Mouse (Mus musculus) hindbrain, embryonic 13.5 days (tissue): ENCODE measurements around the gene Ahcy. TPM values are rescaled to one million over a fixed set of nuclear protein-coding genes. Genes with fewer than 3 reads are reported as not detected.

Experiments
- ATAC-seq: fragments of 200-750 bp; cut with Nextera tagmentation; 2 replicates; pipeline ENCODE4 v1.8.0; 2017; ENCODE audit warnings: moderate TSS enrichment; ENCODE audit not compliant: low FRiP score
- H3K27ac ChIP-seq: fragments of 300-500 bp; sonication (generic); 2 replicates; pipeline ENCODE4 v1.5.1; 2015; ENCODE audit warnings: inconsistent platforms, mild to moderate bottlenecking, moderate library complexity
- H3K27me3 ChIP-seq: fragments of 300-500 bp; sonication (generic); 2 replicates; pipeline ENCODE4 v1.6.1; 2015; ENCODE audit warnings: mild to moderate bottlenecking, inconsistent platforms
- H3K36me3 ChIP-seq: fragments of 300-500 bp; sonication (generic); 2 replicates; pipeline ENCODE4 v1.6.1; 2015; ENCODE audit warnings: mild to moderate bottlenecking, inconsistent platforms
- H3K4me1 ChIP-seq: fragments of 300-500 bp; sonication (generic); replicated peaks from 2 replicates; pipeline ENCODE4 v1.6.1; 2015; ENCODE audit warnings: inconsistent platforms
- H3K4me2 ChIP-seq: fragments of 300-500 bp; sonication (generic); 2 replicates; pipeline ENCODE4 v1.6.1; 2015; ENCODE audit warnings: inconsistent platforms, mild to moderate bottlenecking, moderate library complexity
- H3K4me3 ChIP-seq: fragments of 300-500 bp; sonication (generic); 2 replicates; pipeline ENCODE4 v1.5.1; 2015; ENCODE audit warnings: mild to moderate bottlenecking, inconsistent platforms
- H3K9ac ChIP-seq: fragments of 300-500 bp; sonication (generic); 2 replicates; pipeline ENCODE4 v1.6.1; 2015; ENCODE audit warnings: mild to moderate bottlenecking, inconsistent platforms
- H3K9me3 ChIP-seq: fragments of 300-500 bp; sonication (generic); 2 replicates; pipeline ENCODE4 v1.6.1; 2016; ENCODE audit warnings: inconsistent platforms
- WGBS: fragments of 180-500 bp; shearing (Covaris S2); methylation state at CpG from one replicate; pipeline ENCODE4 v1.1.7; 2015; 5-methylcytosine and 5-hydroxymethylcytosine counted together
- polyA plus RNA-seq: library from polyadenylated mRNA; unstranded; fragments of >200 nt; fragmentation: Nextera tagmentation; extraction: Ambion mirVana; gene quantifications from 2 replicates; pipeline ENCODE4 v1.2.1, GENCODE M21; 2015

The Ahcy gene
- polyA plus RNA-seq, 1 experiment from 2014 or later: 36.0 TPM

GRCm38 (mm10) chr2:155090909-155091742 is 16.8 kb upstream of the Ahcy start:
- no peak overlapping the region for H3K9ac ChIP-seq
- no peaks in the 10 kb centered on the region for H3K27me3 ChIP-seq
- H3K4me3 ChIP-seq: no peak overlapping the region
- no peaks in the 10 kb centered on the region for H3K36me3 ChIP-seq
- H3K4me2 ChIP-seq: no peak overlapping the region
- WGBS: 58% methylated on average over 13 of the region's 13 CpGs
- no peak overlapping the region for H3K27ac ChIP-seq
- H3K9me3 ChIP-seq: no peaks in the 10 kb centered on the region
- peaks cover 3% of the 10 kb centered on the region; the same call in 1 of the 2 replicates for H3K4me1 ChIP-seq
- ATAC-seq: no peak

GRCm38 (mm10) chr2:155088264-155088663 is 14.0 kb upstream of the Ahcy start:
- Histone ChIP-seq H3K36me3 (no peaks in the 10 kb centered on the region), H3K27ac (no peak overlapping the region), H3K9ac (no peak overlapping the region), H3K4me2 (no peak overlapping the region), H3K27me3 (no peaks in the 10 kb centered on the region), H3K4me3 (no peak overlapping the region), H3K4me1 (peaks cover 3% of the 10 kb centered on the region; the same call in 1 of the 2 replicates), H3K9me3 (no peaks in the 10 kb centered on the region)
- ATAC-seq: no peak
- 84% methylated on average over 6 of the region's 6 CpGs for WGBS

- no peak overlapping the region for H3K9ac ChIP-seq
- H3K4me2 ChIP-seq: no peak overlapping the region
- H3K4me3 ChIP-seq: no peak overlapping the region
- no peaks in the 10 kb centered on the region for H3K36me3 ChIP-seq
- peaks cover 3% of the 10 kb centered on the region; the same call in 1 of the 2 replicates for H3K4me1 ChIP-seq
- ATAC-seq: no peak
- no peaks in the 10 kb centered on the region for H3K9me3 ChIP-seq
- H3K27ac ChIP-seq: no peak overlapping the region
- H3K27me3 ChIP-seq: 0 out of 2 replicates have a peak, but pooled peaks cover 4% of the 10 kb centered on the region
- WGBS: 87% methylated on average over 5 of the region's 5 CpGs
These were observed 12.0 kb upstream of the Ahcy start for GRCm38 (mm10) chr2:155086328-155086727.

- no peak for ATAC-seq
- no peaks in the 10 kb centered on the region for H3K36me3 ChIP-seq
- H3K9ac ChIP-seq: no peak overlapping the region
- WGBS: 87% methylated on average over 5 of the region's 5 CpGs
- no peak overlapping the region for H3K27ac ChIP-seq
- H3K4me3 ChIP-seq: no peak overlapping the region
- H3K27me3 ChIP-seq: 0 out of 2 replicates have a peak, but pooled peaks cover 4% of the 10 kb centered on the region
- no peak overlapping the region for H3K4me2 ChIP-seq
- no peaks in the 10 kb centered on the region for H3K4me1 ChIP-seq
- H3K9me3 ChIP-seq: no peaks in the 10 kb centered on the region
These were observed 10.2 kb upstream of the Ahcy start for GRCm38 (mm10) chr2:155084546-155084945.

GRCm38 (mm10) chr2:155082121-155082803 is 8.0 kb upstream of the Ahcy start:
- ATAC-seq: no peak

GRCm38 (mm10) chr2:155081056-155081455 is 6.8 kb upstream of the Ahcy start:
- ATAC-seq: no peak
- Histone ChIP-seq H3K4me2 (no peak overlapping the region), H3K27ac (no peak overlapping the region), H3K9me3 (no peaks in the 10 kb centered on the region), H3K36me3 (no peaks in the 10 kb centered on the region), H3K4me1 (no peaks in the 10 kb centered on the region), H3K4me3 (no peak overlapping the region), H3K9ac (no peak overlapping the region), H3K27me3 (0 out of 2 replicates have a peak, but pooled peaks cover 4% of the 10 kb centered on the region)
- 89% methylated on average over 2 of the region's 3 CpGs for WGBS

More at GRCm38 (mm10) chr2:155082121-155082803, 8.0 kb upstream of the Ahcy start:
- H3K4me3 ChIP-seq: no peak overlapping the region
- H3K27me3 ChIP-seq: 0 out of 2 replicates have a peak, but pooled peaks cover 4% of the 10 kb centered on the region
- no peaks in the 10 kb centered on the region for H3K4me1 ChIP-seq
- H3K4me2 ChIP-seq: no peak overlapping the region
- WGBS: 22% methylated on average over 8 of the region's 8 CpGs
- H3K36me3 ChIP-seq: no peaks in the 10 kb centered on the region
- no peak overlapping the region for H3K9ac ChIP-seq
- no peak overlapping the region for H3K27ac ChIP-seq
- no peaks in the 10 kb centered on the region for H3K9me3 ChIP-seq

DNA sequence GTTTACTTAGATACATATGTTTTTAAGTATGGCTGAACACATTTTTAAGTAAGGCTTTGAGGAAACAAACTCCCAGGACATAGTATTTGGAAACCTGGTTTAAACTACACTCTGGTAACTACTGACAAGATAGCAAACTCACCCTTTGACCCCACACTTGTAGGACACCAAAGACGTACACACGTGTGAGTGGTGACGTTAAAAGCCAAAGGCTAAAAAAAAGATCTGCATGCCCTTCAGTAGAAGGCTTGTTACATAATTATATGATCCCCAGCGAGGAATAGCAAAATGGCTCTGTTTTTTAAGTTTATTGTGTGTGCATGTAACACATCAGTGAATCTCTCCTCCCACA is 5.9 kb upstream of the Ahcy start:
- 0 out of 2 replicates have a peak, but pooled peaks cover 4% of the 10 kb centered on the region for H3K27me3 ChIP-seq
- no peak overlapping the region for H3K4me2 ChIP-seq
- no peaks in the 10 kb centered on the region for H3K36me3 ChIP-seq
- H3K4me3 ChIP-seq: no peak overlapping the region
- H3K4me1 ChIP-seq: peaks cover 3% of the 10 kb centered on the region
- 77% methylated on average over 4 of the region's 4 CpGs for WGBS
- no peak overlapping the region for H3K27ac ChIP-seq
- H3K9ac ChIP-seq: no peak overlapping the region
- H3K9me3 ChIP-seq: no peaks in the 10 kb centered on the region
- ATAC-seq: no peak

GRCm38 (mm10) chr2:155079500-155080178 is 5.3 kb upstream of the Ahcy start:
- WGBS: 23% methylated on average over 7 of the region's 7 CpGs
- Histone ChIP-seq H3K4me3 (no peak overlapping the region), H3K27ac (no peak overlapping the region), H3K9me3 (no peaks in the 10 kb centered on the region), H3K36me3 (no peaks in the 10 kb centered on the region), H3K4me1 (peaks cover 9% of the 10 kb centered on the region), H3K9ac (no peak overlapping the region), H3K27me3 (0 out of 2 replicates have a peak, but pooled peaks cover 4% of the 10 kb centered on the region), H3K4me2 (no peak overlapping the region)
- no peak for ATAC-seq

- Histone ChIP-seq H3K4me3 (no peak overlapping the region), H3K27me3 (no peaks in the 10 kb centered on the region), H3K27ac (no peak overlapping the region), H3K36me3 (no peaks in the 10 kb centered on the region), H3K9me3 (no peaks in the 10 kb centered on the region), H3K4me2 (peak overlapping the region; percentile 74; the same call in 1 of the 2 replicates), H3K4me1 (peaks cover 21% of the 10 kb centered on the region), H3K9ac (no peak overlapping the region)
- 87% methylated on average over 6 of the region's 6 CpGs for WGBS
- ATAC-seq: no peak
These were observed 1.4 kb upstream of the Ahcy start for GRCm38 (mm10) chr2:155075649-155076048.

GRCm38 (mm10) chr2:155074766-155075330 is 551 bp upstream of the Ahcy start:
- Histone ChIP-seq H3K27me3 (no peaks in the 10 kb centered on the region), H3K4me3 (peak overlapping the region; percentile 66), H3K4me1 (peaks cover 21% of the 10 kb centered on the region), H3K27ac (peak overlapping the region; percentile 87), H3K4me2 (peak overlapping the region; percentile 74), H3K36me3 (no peaks in the 10 kb centered on the region), H3K9me3 (no peaks in the 10 kb centered on the region), H3K9ac (peak overlapping the region; percentile 88)
- 21% methylated on average over 12 of the region's 12 CpGs for WGBS
- peak; percentile 11; the same call in 1 of the 2 replicates for ATAC-seq

DNA sequence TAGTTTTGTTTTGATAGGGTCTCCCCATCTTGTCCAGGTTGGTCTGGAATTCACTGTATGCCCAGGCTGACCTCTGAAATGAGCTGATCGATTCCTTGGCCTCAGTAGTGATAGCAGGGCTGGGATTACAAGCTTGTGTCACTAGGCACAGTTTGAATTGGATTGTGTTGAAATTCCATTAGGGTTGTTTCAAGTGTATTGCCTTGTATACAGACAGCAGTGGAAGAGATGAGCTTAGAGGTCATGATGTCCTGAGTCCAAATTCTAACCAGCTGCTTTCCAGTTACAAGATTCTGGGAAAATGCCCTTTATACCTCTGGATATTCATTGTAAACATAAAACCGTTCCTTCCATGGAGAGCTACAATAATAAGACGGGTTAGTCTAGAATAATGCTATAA is 950 bp downstream of the Ahcy start:
- Histone ChIP-seq H3K4me3 (peak overlapping the region; percentile 66), H3K9ac (peak overlapping the region; percentile 88), H3K9me3 (no peaks in the 10 kb centered on the region), H3K4me2 (peak overlapping the region; percentile 74), H3K27me3 (no peaks in the 10 kb centered on the region), H3K27ac (peak overlapping the region; percentile 87), H3K36me3 (peaks cover 2% of the 10 kb centered on the region; the same call in 1 of the 2 replicates), H3K4me1 (peaks cover 21% of the 10 kb centered on the region)
- ATAC-seq: no peak
- WGBS: 26% methylated on average over 3 of the region's 3 CpGs
